Mouse (Mus musculus): ENCODE results near the gene Naip5. TPM values are rescaled to one million over a fixed set of nuclear protein-coding genes. Genes with fewer than 3 reads are reported as not detected.
"Not testable (repeated sequence)": the region's sequence is repeated elsewhere in the genome, so short reads cannot be mapped to it uniquely, and the experiment has no call there.

Naip5 gene
- total and polyA plus RNA-seq, 2 experiments from 2014 or later: 0.11 TPM

DNA sequence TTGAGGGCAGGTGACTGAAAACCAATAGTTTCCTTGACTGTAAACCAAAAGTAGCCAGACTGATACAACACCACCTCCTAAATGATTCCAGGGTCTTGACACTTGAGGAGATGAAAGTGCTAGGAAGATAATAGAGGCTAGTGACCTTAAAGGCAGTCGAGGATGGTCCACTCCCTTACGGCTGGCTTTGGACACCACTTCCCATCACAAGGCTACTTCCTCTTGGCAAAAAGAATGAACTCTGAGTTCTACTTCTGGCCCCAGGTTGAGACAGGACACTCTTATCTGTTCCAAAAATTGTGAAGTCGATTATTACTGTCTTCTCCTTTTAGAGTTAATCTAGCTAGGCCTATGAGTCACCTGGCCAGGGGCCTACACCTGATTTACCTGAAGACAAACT lies 50.7 kb downstream of the Naip5 start:
- no peak overlapping the region for H3K9ac ChIP-seq (replicated peaks; ENCODE audit: low read length, poor library complexity, severe bottlenecking)
- no peaks in the 10 kb centered on the region for H3K36me3 ChIP-seq (ENCODE audit: insufficient read depth, low read length)
- H3K9me3 ChIP-seq (ENCODE audit: low read length): no peaks in the 10 kb centered on the region
- no peak overlapping the region for H3K4me2 ChIP-seq (ENCODE audit: low read depth, low read length, poor library complexity, severe bottlenecking)
- DNase-seq (ENCODE audit: low spot score): no peak
- H3K4me1 ChIP-seq (ENCODE audit: insufficient read depth, low read length): no peaks in the 10 kb centered on the region
- H3K4me3 ChIP-seq (ENCODE audit: low read depth, low read length): no peak overlapping the region
- H3K27me3 ChIP-seq (ENCODE audit: insufficient read depth, low read length): no peaks in the 10 kb centered on the region
- no peak for ATAC-seq (ENCODE audit: low FRiP score)
- TF ChIP-seq CTCF (IDR thresholded peaks at IDR 0.05): no peak
- WGBS: 72% methylated on average over 3 of the region's 3 CpGs
- H3K27ac ChIP-seq (ENCODE audit: low read depth, low read length): no peak overlapping the region

DNA sequence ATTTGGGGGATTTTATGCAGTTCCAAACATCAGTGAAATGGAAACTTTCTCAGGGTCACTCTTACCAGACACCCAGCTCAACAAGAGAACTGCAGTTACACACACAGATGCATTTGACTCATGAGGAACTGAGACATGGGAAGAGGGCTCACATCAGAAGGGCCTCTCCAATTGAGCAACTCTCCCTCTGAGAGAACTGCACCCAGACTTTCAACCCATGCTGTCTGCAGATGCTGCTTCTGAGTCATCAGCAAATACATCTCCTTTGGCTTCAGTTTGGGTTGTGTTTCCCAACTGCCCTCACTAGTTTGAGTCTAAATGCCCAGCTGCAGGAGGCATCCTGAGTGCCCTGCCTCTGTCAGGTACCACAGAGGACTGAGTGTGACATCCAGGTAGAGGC lies 63.0 kb downstream of the Naip5 start:
- not testable (repeated sequence) for H3K9ac ChIP-seq (replicated peaks; ENCODE audit: low read length, poor library complexity, severe bottlenecking); H3K9me3 ChIP-seq (ENCODE audit: low read length); H3K27ac ChIP-seq (ENCODE audit: low read depth, low read length); H3K4me1 ChIP-seq (ENCODE audit: insufficient read depth, low read length); H3K27me3 ChIP-seq (ENCODE audit: insufficient read depth, low read length); DNase-seq (ENCODE audit: low spot score); ATAC-seq (ENCODE audit: low FRiP score); H3K4me3 ChIP-seq (ENCODE audit: low read depth, low read length); H3K4me2 ChIP-seq (ENCODE audit: low read depth, low read length, poor library complexity, severe bottlenecking); H3K36me3 ChIP-seq (ENCODE audit: insufficient read depth, low read length)

DNA sequence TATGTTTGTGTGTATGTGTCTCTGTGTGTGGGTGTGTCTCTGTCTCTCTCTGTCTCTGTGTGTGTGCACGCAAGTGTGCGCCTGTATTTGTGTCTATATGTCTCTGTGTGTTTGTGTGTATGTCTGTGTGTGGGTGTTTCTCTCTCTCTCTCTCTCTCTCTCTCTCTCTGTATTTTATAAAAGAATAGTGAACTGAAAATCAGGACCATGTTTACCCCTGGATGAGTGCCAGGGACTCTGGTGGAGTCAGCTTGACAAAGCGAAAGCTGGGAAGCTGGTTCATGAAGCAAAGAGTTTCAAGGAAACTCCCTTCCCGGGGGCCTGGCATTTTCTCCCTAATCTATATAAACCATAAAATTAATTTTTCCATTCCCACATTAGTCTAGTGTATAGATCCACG lies 71.8 kb downstream of the Naip5 start:
- not testable (repeated sequence) for H3K9ac ChIP-seq (replicated peaks; ENCODE audit: low read length, poor library complexity, severe bottlenecking); H3K4me1 ChIP-seq (ENCODE audit: insufficient read depth, low read length); H3K9me3 ChIP-seq (ENCODE audit: low read length); ATAC-seq (ENCODE audit: low FRiP score); H3K27me3 ChIP-seq (ENCODE audit: insufficient read depth, low read length); H3K4me3 ChIP-seq (ENCODE audit: low read depth, low read length); H3K36me3 ChIP-seq (ENCODE audit: insufficient read depth, low read length); H3K27ac ChIP-seq (ENCODE audit: low read depth, low read length); H3K4me2 ChIP-seq (ENCODE audit: low read depth, low read length, poor library complexity, severe bottlenecking); DNase-seq (ENCODE audit: low spot score)
- 86% methylated on average over 3 of the region's 5 CpGs for WGBS

DNA sequence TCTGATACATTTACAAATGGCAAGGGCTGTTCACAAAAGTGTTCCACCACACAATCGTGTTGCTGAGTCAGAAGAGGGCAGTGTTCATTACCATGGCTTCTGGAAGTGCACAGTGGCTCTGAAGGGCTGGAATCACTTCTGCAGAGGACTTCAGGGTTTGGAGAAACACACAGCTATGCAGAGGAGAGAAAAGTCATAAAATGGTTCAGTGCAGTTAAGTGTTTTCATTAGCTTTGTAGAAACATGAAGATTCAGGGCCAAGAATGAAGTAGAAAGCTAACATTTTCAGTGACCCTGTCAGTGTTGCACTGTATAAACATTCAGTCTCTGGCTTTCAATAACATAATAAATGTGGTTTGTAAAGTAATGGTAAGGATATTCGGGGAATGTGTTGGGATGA lies 79.7 kb downstream of the Naip5 start:
- ATAC-seq (ENCODE audit: low FRiP score); H3K4me2 ChIP-seq (ENCODE audit: low read depth, low read length, poor library complexity, severe bottlenecking): not testable (repeated sequence)

DNA sequence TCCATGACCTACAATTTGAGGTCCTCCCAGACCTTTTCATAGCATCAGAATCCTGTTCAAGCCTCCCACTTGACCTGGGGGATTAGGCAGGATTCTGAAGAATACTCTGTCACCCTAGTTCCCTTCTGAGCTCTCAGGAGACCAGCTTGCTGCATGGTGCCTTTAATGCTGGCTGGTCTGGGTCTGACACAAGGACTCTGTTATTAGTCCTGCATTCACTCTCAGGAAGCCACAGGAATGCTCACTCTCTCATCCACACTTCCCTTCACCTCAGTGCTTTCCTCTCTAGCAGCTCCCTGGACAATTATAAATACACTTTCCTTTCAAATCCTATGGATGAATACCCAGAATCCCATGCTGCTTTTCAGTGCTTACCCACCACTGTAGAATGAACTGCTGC lies 83.7 kb downstream of the Naip5 start:
- not testable (repeated sequence) for ATAC-seq (ENCODE audit: low FRiP score); H3K27me3 ChIP-seq (ENCODE audit: insufficient read depth, low read length); H3K9me3 ChIP-seq (ENCODE audit: low read length); H3K4me3 ChIP-seq (ENCODE audit: low read depth, low read length); DNase-seq (ENCODE audit: low spot score); H3K27ac ChIP-seq (ENCODE audit: low read depth, low read length); H3K9ac ChIP-seq (replicated peaks; ENCODE audit: low read length, poor library complexity, severe bottlenecking); H3K4me2 ChIP-seq (ENCODE audit: low read depth, low read length, poor library complexity, severe bottlenecking); H3K4me1 ChIP-seq (ENCODE audit: insufficient read depth, low read length); H3K36me3 ChIP-seq (ENCODE audit: insufficient read depth, low read length)

More for the DNA sequence above, 79.7 kb downstream of the Naip5 start:
- H3K27ac ChIP-seq (ENCODE audit: low read depth, low read length); H3K27me3 ChIP-seq (ENCODE audit: insufficient read depth, low read length); DNase-seq (ENCODE audit: low spot score); H3K4me1 ChIP-seq (ENCODE audit: insufficient read depth, low read length); H3K9ac ChIP-seq (replicated peaks; ENCODE audit: low read length, poor library complexity, severe bottlenecking); H3K4me3 ChIP-seq (ENCODE audit: low read depth, low read length); H3K36me3 ChIP-seq (ENCODE audit: insufficient read depth, low read length); H3K9me3 ChIP-seq (ENCODE audit: low read length): not testable (repeated sequence)
- WGBS: 72% methylated on average over 2 of the region's 2 CpGs

Other genes starting within 250 kb of the Naip5 start
- 23.5 and 27.3 TPM in 2 replicates for gene Mccc2, start 230.7 kb downstream of the Naip5 start, total RNA-seq (2014; rRNA removed)
- gene Mccc2, start 230.7 kb downstream of the Naip5 start, polyA plus RNA-seq (2015; fragmentation: Nextera tagmentation; extraction: Ambion mirVana): 32.5 and 34.5 TPM in 2 replicates
- gene Bdp1, start 142.3 kb downstream of the Naip5 start, total RNA-seq (2014; rRNA removed): 19.8 and 23.0 TPM in 2 replicates
- gene Bdp1, start 142.3 kb downstream of the Naip5 start, polyA plus RNA-seq (2015; fragmentation: Nextera tagmentation; extraction: Ambion mirVana): 17.9 and 18.9 TPM in 2 replicates
- 99.5 and 110 TPM in 2 replicates for gene Serf1, start 138.3 kb downstream of the Naip5 start, total RNA-seq (2014; rRNA removed)
- gene Serf1, start 138.3 kb downstream of the Naip5 start, polyA plus RNA-seq (2015; fragmentation: Nextera tagmentation; extraction: Ambion mirVana): 389 and 390 TPM in 2 replicates
- gene Smn1, start 121.5 kb downstream of the Naip5 start, total RNA-seq (2014; rRNA removed): 20.9 and 33.1 TPM in 2 replicates
- gene Smn1, start 121.5 kb downstream of the Naip5 start, polyA plus RNA-seq (2015; fragmentation: Nextera tagmentation; extraction: Ambion mirVana): 44.9 and 46.2 TPM in 2 replicates
- 0.28 and 0.38 TPM in 2 replicates for gene Naip2, start 44.2 kb downstream of the Naip5 start, total RNA-seq (2014; rRNA removed)
- 0.06 and 0.10 TPM in 2 replicates for gene Naip2, start 44.2 kb downstream of the Naip5 start, polyA plus RNA-seq (2015; fragmentation: Nextera tagmentation; extraction: Ambion mirVana)
- gene Naip6, start 71.4 kb upstream of the Naip5 start, total RNA-seq (2014; rRNA removed): 0.19 and 0.66 TPM in 2 replicates
- gene Naip6, start 71.4 kb upstream of the Naip5 start, polyA plus RNA-seq (2015; fragmentation: Nextera tagmentation; extraction: Ambion mirVana): 0.04 and 0.10 TPM in 2 replicates
- gene Naip1, start 206.5 kb upstream of the Naip5 start, total RNA-seq (2014; rRNA removed): not detected in 2 replicates
- gene Naip1, start 206.5 kb upstream of the Naip5 start, polyA plus RNA-seq (2015; fragmentation: Nextera tagmentation; extraction: Ambion mirVana): 0.06 TPM in 2 replicates
- 25.0 and 28.2 TPM in 2 replicates for gene Gtf2h2, start 246.3 kb upstream of the Naip5 start, total RNA-seq (2014; rRNA removed)
- 58.5 and 58.9 TPM in 2 replicates for gene Gtf2h2, start 246.3 kb upstream of the Naip5 start, polyA plus RNA-seq (2015; fragmentation: Nextera tagmentation; extraction: Ambion mirVana)